Mouse (Mus musculus): ENCODE results near the gene Nrxn3.

The Nrxn3 gene

DNA sequence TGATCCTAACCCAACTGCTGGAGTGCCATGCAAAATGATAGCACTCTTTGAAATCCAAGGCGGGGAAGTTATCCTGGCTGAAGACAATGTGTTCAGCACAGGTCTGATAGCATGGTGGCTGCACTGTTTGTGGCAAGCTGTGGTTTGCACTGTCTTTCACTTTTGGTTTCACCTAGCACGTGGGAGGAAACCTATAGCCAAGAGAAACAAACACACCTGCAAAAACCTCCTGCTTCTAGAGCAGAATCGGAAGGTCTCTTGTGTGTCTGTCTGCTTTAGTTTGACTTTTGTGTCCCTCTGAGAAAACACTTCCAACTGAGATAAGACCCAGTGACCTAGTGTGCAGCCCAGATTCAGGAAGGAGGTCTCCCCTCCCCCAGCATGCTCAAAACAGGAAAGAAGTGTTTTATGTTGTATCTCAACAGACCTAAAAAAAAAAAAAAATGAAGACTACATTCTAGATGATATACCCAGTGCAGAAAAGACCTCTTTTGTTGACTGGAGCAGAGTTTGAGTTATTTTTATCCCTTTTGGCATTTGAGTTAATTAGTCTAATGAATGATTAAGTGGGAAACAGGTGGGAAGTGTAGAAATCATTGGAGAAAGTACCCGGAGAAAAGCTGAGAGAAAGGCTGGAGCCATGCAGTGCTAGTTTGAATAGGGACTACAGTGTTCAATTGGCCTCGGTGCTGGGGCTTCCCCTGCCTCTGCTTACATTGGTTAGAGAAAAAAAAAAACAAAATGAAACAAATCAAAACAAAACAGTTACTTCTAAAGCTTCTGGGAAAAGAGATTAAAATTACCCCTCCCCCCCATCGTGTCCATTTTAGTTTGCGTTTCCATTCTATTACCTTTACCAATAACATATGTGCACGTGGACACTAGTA, 996.8 kb downstream of the Nrxn3 start:
- DNase-seq = no peak

DNA sequence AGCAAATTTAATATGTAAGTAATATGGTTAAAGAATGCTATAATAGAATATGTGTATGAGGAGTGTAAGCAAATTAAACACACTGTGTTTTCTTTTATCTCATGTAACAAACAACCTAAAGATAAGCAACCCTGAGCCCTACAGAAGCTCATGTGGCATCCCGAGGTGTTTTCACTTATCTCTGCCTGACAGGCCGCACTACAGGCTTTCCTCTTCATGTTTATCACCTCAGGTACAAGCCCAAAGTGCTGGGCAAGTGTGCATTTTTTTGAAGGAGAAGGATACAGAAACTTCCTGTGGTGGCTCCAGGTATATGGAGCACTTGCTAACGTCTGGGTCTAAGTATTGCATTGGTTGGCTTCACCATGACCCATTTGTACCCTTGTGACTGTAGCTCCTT, 998.3 kb downstream of the Nrxn3 start:
- no peak for DNase-seq

DNA sequence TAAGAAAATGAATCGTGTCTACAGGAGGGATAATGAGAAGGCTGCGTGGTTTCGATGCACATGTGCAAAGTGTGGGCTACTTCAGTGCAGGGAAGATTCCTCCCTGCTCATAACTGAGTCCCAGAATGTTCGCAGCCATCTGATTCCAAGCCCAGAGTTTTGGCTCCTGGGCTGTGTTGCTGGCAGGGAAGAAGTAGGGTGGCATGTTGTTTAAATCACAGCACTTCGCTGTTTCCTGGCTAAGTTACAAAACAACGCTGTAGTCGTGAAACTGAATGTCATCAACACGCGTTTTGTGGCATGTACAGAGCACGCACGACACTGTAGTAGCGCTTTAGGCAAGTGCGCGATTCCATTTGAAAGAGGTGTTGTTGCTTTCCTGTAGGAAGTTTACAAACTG, 999.8 kb downstream of the Nrxn3 start:
- peak; percentile 44 to 48 for DNase-seq

DNA sequence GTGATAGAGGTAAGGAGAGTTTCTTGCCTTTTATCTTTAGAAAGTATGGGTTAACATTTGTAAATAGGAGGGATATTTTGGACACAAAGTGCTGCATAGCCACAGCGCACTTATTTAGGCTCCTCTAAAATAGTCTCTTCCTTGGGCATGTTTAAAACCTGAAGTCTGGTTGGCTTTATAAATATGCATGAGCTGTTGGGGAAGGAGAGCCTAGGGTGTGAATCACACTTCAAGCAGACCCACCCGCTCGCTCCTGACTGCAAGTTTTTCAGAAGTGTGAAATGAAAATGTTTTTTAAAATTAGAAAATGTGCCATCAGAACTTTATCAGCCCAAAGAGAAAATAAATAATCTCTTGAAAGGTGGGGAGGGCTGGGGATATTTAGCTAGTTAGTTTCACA, 1001.4 kb downstream of the Nrxn3 start:
- DNase-seq = no peak

DNA sequence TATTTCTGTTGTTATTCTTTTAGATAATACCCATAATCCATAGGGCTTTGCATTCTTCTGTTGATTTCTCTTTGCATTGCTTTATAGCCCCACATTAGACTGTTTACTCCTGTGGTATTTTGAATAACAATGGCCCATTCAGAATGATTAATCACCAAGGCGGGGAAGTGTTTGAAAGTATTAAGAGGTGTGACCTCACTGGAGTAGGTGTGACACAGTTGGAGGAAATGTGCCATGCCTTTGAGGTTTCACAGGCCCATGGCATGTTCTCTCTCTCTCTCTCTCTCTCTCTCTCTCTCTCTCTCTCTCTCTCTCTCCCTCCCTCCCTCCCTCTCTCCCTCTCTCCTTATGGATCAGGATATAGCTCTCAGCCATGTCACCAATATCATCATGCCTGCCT, 1019.6 kb downstream of the Nrxn3 start:
- no peak for DNase-seq

DNA sequence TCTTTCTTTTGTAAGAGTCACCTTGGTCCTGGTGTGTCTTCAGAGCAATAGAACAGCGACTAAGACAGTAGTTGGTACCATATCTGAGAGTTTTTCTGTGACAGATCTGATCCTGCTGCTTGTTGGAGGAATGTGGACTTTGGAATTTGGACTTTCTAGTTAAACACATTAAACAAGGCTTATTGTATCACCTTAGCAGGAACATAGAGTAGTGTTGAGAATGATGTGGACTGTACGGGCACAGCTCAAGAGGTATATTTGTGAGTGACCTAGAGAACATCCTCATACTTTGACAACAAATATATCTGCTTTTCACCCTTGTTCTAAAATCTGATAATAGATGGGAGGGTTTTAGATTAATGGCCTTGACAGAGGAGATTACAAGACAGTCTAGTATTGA, 1020.1 kb downstream of the Nrxn3 start:
- DNase-seq = no peak

DNA sequence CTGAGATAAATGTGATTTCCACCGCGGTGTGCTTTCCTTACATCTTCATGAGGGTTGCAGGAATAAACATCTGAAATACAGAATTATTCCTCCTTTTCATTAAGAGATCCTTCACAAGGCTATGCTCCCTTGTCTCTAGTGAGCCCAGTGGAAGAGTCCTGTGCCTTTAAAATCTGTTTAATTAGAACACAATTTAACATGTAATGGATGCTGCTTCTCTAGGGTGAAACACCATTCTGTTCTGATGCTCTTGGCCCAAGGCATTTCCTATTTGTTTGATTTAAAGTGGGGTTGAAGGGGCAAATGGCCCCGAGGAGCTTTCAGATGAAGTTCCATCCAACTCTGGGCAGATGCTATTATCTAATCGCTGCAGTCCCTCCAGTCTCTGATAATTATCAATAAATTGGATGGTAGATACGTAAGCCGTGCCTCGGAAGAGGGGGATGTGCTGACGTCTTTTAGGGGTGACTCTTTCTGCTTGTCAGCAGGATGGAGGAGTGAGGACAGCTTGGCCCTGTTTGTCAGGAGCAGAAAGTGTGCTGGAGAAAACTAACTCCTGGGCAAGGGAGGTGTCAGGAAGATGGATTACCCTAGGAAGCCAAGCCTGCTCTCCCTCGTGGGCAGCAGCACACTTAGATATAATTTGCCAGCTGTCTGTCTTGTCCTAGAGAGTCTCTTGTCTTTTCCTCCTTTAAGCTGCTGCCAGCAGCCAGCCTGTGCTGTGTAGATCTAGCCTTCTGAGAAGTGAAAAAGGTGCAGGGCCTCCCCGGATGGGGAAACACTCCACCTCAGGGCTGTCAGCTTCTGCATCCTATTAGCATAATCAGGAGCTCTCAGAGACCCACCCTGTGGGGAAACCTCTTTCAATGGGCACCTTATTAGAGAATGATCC, 1041.8 kb downstream of the Nrxn3 start:
- DNase-seq = no peak

DNA sequence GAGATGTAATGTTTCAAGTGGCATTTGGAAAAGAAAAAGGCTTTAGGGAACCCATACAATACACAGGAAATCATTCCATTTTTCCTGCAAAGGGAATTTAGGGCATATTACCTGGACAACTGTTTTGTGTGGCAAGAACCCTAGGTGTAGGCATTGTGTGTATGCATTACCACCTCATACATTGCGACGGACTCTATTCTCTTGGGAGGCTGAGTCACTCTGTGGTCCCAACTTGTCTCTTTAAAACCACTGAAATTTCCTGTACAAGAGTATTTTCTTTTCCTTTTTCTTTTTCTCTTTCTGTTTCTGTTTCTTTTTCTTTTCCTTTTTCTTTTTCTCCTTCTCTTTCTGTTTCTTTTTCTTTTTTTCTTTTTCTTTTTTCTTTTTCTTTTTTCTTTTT, 1042.5 kb downstream of the Nrxn3 start:
- no peak for DNase-seq

DNA sequence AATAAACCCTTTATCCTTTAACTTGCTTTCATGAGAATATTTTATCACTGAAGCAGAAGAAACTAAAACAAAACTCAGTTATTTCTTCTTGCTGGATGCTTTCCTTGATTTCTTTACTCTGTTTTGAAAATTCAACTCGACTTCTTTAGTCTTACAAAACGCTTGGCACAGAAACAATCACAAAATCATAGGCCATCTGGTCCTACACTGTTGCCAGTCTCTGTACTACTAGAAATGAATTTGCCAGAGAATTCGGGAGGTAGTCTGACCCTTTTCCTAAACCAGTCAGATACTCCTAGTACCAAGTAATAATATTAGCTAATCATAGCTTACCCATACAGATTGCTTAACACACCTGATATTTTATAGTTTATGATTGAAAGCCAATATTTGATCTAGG, 1066.1 kb downstream of the Nrxn3 start:
- DNase-seq = peak; percentile 62 to 79

DNA sequence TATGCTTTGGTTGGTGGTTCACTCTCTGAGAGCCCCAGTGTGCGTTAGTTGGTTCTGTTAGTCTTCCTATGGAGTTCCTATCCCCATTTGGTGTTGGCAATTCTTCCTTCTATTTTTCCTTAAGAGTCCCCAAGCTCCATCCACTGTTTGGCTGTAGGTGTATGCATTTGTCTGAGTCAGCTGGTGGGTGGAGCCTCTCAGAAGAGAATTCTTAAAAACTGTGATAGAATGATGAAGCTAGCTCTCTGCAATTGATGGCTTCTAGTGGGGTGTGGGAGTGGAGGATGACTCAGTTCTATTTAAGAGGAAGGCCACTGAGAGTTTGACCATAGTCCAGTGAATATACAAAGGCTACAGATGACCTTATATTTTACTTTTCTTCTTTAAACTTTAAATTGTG, 1067.3 kb downstream of the Nrxn3 start:
- DNase-seq = no peak

DNA sequence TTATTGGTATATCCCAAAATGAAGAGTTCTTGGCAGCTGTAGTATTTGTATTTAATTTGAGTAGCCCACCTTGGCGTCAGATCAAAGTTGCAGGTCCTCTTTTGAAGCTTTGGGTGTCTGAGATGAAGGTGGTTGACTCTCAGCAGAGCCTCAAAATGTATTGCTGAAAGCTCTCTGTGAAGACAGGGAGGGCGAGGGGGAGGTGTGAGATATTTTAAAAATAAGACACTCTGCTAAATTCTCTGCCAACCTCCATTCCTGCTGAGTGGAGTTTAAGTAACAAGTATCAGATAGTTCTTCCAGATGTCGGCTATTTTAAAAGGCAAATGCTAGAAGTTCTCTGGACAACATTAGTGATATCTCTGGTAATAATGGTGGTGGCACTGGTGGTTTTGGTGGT, 1069.2 kb downstream of the Nrxn3 start:
- no peak for DNase-seq

DNA sequence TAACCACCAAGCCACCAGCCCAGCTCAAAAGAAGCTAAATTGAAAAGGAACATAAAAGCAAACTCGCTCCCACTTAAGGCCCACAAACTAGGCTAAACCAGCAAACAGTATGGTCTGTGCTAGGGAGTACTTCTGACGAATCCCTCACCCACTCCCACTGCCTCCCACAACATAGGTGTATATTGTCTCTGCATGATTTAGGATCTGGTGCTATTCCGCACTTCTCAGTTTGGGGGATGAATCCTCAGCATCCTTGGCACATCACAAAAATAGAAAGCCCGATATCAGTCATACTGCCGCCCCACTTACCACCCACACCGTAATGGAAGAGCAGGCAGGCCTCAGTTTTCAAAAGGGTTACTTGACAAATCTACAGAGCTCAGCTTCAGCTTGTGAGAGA, 1072.1 kb downstream of the Nrxn3 start:
- no peak for DNase-seq

DNA sequence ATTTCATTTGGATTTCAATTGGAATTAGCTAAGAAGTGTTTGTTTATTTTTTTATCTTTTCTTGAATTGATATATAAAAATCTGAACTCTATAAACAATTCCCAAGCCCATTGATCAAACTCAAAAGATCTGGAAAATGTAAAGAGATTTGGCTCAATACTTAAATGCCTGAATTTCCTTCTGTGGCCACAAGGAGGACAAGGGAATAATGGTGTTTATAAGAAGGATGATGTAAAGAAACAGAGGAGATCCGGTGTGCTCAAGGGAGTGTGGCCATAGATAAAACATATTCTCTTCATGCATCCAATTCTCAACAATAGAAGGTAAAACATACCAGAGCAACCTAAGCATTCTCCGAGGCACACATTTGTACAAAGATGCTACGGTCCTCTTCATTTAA, 1085.5 kb downstream of the Nrxn3 start:
- no peak for DNase-seq

DNA sequence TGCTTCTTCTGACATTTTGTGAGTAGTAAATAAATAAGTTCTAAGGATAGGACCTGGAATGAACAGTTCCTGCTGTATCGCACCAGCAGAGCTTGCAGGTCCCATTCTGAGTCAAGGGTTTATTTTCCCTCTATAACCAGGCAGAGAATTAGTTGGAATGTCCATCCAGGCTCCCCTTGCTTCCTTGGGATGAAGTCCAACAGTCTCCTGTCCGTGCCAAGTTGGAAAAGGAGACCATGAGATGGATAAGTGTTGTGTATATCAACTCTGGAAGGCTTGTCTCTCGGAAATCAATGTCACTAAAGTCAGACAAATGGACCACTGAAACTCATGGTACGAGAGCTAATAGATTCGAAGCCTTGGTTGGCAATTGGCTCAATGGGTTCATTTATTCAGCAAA, 1087.5 kb downstream of the Nrxn3 start:
- peak in 1 of 2 experiments; percentile 61 for DNase-seq

DNA sequence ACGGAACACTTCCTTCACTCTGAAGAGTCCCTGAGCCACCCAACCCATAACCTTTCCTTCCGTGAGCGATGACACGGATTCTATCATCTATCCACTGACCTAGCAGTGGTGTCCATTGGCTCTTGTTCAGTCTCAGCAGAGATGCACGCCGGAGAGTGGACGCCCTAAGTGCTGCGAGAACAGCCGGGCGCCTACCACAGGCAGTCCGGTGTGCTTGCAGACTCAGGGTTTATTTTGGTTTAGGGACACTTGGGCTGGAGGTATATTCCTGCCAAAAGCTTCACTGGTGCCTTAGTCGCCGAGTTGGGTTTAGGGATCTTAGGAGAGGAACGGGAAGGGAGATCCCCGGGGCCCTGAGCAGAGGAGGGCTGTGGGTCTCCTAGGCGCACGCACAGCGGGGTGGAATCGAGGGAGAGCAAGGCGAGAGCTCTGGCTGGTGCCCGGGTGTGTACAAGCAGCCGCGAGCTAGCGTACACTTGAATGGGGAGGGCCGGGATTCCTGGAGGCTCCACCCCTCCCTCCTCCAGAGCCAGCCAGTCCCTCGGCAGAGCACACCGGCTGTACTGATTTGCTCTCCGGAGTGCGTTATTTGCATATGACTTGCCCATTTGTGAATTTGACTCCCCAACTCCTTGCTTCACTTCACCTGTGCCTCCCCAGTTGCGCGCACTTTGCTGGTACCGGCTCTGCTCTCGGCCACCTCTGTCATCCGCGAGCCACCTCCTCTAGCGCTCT, 1089.3 kb downstream of the Nrxn3 start:
- DNase-seq = peak; percentile 94 to 95

DNA sequence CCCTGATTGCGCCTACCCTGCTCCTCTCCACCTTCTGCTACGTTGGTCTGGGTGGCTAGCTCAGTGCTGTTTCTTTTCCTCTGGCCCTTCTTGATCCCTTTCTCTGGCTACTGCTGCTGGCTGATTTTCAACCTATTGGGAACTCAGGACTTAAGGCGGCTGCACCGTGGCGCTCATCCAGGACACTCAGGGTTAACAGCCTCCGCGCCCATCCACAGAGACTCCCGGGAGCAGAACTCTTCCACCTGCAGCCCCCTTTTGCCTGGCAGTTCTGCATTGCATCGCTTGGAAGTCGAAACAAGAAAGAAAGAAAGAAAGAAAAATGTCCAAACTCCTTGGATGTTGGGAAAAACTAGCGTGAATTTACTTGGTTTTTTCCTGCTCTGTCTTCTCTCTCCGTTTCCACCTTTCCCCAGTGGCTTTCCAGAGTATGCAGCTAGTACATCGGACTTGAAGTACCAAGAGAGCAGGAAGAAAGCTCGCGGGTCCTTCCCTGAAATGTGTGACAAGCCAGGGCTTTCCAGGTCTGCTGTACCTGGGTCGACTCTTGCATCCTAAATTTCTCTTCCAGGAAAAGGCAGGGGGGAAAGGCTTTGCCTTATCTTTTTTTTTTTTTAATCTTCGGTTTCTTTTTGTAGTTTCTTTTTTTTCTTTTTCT, 1090.0 kb downstream of the Nrxn3 start:
- DNase-seq = peak in 1 of 2 experiments; percentile 50

DNA sequence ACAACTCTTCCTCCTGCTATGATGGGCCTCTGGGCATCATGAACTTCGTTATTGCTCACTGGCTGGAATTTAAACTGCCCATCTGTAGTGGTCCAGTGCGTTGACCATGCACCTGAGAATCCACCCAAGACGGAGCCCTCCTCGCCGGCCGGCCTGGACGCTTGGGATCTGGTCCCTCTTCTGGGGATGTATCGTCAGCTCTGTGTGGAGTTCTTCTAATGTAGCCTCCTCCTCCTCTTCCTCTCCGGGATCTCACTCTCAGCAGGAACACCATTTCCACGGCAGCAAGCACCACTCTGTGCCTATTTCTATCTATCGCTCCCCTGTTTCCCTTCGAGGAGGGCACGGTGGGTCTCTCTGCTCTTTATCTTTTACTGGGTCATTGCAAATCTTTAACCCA, 1090.6 kb downstream of the Nrxn3 start:
- peak; percentile 61 to 69 for DNase-seq

DNA sequence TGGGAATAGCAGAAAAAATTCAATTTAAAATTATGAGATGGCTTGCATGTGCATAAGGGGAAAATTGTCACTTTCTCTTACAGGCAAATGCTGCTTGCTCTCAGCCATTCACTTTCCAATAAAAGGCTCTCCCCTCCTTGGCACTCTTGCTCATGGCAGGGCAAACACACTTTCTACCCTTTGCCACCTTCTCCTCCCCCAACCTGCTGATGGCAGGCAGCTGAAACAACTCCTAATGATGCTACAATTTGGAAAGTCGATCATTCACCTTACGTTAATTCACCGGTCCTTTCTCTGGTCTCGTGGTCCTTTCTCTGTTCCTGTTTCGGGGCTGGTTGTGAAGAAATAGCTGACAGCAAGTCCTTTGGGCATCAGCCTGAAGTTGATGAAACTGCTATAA, 1091.0 kb downstream of the Nrxn3 start:
- peak; percentile 29 to 42 for DNase-seq

DNA sequence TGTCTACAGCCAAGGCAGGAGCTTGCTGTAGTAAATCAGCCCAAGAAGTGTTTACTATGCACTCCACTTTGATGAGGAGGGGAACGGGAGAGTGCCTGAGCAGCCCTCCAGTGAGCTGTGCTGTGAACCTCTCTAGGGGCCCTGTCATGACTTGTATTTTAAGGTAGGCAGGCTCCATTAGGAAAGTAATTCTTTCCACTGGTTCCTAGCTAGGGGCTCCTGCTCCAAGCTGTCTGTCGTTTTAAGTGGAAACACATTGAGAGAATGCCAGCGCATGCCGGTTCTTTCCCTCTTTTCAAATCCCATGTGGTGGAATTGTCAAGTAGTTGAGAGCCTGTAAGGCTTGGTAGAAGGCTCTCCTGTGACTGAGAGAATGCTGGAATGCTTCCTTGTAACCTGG, 1091.9 kb downstream of the Nrxn3 start:
- DNase-seq = peak; percentile 52 to 59

DNA sequence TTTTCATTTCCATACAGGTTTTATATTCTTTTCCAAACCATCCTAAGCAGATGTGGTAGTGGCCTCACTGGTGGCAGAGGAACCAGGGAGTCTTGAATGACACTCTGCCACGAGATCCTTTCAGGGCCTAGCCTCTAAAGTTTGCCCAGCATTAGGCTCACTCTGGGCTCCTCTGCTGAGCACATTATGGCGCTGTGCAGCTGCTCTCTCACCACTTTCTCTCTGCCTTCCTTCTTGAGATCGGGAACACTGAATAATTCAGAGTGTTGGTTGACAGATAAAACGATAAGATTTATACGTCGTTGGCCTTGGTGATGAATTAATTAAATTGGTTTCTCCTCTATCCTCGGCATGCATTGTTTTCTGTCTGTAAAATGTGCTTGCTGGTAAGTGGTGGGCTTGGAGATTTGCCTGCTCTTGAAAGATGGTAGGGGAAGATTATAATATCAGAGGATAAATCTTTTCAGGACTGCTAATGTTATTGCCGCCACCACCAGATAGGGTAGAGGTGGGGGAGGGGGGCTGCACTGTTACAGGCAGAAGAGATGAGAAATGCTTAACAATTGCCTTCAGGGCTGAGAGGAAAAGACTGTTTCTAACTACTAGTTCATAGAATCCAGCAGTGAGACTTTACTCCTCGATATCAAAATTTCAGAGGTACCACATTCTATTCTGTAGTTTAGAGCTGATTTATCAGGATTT, 1094.5 kb downstream of the Nrxn3 start:
- DNase-seq = peak; percentile 43 to 45

DNA sequence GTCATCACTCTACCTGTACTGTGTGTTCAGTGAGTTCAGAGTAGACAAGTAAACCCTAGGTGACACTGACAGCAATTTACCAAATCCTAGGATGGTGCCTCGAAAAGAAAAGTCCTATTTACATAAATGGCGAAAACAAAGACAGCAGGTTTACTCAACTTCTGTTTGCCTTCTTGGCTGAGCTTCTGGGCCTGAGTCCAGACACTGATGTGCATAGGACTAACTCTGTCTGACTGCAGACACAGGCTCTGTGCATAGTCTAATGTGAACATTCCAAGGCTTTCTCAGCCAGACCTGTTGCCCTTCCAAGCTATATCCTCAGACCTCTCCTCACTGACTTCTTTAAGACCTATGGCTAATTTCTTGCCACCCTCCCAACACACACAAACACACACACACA, 1095.5 kb downstream of the Nrxn3 start:
- DNase-seq = peak; percentile 56 to 76

DNA sequence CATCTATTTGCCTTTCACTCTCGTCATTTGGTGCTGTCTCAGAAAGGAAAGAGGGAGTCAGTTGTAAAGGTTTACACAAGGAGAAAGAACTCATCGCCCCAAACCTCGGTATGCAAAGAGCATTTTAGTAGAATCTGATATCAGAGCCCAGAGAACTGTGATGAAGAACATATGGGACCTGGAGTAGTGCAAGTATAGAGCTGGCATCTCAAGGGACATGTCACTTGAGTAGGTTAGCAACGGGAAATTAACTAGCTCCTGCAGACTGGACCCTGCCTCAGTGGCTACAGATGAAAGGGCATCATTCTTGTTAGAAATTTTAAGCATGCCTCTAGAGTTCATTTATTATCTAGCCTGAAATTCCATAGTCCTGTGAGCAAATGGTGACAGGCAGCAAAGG, 1099.5 kb downstream of the Nrxn3 start:
- DNase-seq = no peak
